Mouse (Mus musculus): ENCODE results near the gene Slc25a34.

DNA sequence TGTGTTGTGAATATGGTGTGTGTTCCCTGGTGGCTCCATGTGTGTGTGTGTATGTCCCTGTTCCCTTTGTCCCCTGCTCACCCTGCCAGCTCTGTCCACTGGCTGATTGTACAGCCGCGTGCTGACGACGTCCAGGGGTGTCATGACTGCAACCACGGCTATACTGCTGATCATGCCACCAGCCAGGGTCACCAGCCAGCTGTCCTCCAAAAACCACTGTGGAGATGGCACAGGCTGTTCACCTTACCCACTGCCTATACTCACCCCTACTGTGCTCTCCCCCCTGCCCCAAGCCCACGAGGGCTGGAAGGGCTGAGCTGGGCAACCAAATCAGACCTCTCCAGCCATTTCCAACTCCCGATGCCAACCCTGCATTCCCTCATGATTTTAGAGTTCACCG is 2.3 kb downstream of the Slc25a34 start:
- TF ChIP-seq CTCF (conservative IDR thresholded peaks at IDR 0.05; ENCODE audit: low read length) (no peak), POU5F1 (IDR thresholded peaks at IDR 0.05; ENCODE audit: borderline replicate concordance, low read length) (no peak), NANOG (IDR thresholded peaks at IDR 0.05; ENCODE audit: borderline replicate concordance, low read length) (no peak)

Measured in E14TG2a.4 (cell line).